Mouse (Mus musculus): ENCODE data around the gene Pgs1. TPM values are rescaled to one million over a fixed set of nuclear protein-coding genes. Genes with fewer than 3 reads are reported as not detected.

The Pgs1 gene
- polyA plus RNA-seq, 1 experiment from 2014 or later: 43.8 TPM

DNA sequence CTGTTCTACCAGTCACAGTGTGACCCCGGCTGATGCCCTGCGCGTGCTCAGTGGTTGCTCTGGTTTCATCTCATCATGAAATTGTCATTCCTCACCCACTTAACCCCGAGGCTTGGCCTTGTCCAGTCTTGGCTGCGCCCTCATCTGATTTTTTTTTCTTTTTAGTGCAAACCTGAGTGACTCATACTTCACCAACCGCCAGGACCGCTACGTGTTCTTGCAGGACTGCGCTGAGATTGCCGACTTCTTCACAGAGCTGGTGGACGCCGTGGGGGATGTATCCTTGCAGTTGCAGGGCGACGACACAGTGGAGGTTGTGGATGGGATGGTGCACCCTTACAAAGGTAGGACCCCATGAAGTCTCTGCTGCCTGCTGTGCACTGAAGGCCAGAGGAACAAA lies 17.1 kb downstream of the Pgs1 start:
- H3K27ac ChIP-seq: no peak overlapping the region
- peaks cover 96% of the 10 kb centered on the region for H3K36me3 ChIP-seq (replicated peaks)
- DNase-seq (ENCODE audit: extremely low spot score, low spot score): no peak
- no peak overlapping the region for H3K4me3 ChIP-seq
- H3K4me1 ChIP-seq: peaks cover 18% of the 10 kb centered on the region
- no peaks in the 10 kb centered on the region for H3K9me3 ChIP-seq
- no peaks in the 10 kb centered on the region for H3K27me3 ChIP-seq (ENCODE audit: poor library complexity, severe bottlenecking)
- 97% methylated on average over 14 of the region's 14 CpGs for WGBS

DNA sequence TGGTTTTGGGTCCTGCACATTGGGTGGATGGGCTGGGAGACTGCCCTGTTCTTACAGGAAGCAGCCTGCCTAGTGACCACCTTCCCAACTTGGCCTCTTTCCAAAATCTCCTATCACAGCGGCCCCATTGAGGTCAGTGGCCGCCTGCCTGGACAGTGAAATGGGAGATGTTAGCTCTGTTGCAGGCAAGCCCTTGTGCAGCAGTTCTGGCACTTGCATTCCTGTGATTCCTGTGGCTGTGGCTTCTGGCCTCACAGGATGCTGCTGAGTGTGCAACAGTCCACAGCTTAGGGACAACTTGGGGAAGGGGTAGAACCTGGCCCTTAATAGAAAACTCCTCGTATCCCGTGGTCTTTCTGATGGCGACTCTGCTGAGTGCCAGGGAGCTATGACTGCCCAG lies 17.6 kb downstream of the Pgs1 start:
- H3K9me3 ChIP-seq: no peaks in the 10 kb centered on the region
- WGBS: 84% methylated on average over 5 of the region's 5 CpGs
- H3K4me3 ChIP-seq: no peak overlapping the region
- no peak for DNase-seq (ENCODE audit: extremely low spot score, low spot score)
- H3K4me1 ChIP-seq: peaks cover 18% of the 10 kb centered on the region
- H3K27ac ChIP-seq: no peak overlapping the region
- H3K36me3 ChIP-seq (replicated peaks): peaks cover 92% of the 10 kb centered on the region
- H3K27me3 ChIP-seq (ENCODE audit: poor library complexity, severe bottlenecking): no peaks in the 10 kb centered on the region

DNA sequence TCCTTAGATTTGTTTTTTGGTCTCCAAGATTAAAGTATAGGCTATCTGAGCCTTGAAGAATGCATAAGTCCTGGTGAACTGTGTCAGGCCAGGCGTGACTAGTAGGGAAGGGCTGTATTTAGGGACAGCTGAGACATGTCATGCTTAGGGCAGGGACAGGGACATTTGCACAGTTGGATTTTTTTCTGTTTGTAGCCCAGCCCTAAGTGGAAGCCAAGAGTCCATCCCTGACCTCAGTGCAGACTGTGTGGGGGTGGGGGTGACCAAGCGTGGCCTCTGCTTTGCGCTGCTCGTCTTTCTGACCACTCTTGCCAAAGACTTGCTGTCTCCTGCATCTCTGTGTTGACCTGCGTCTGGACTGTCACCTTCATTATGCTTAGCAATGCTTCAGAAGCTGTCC lies 18.1 kb downstream of the Pgs1 start:
- Histone ChIP-seq H3K4me1 (peaks cover 23% of the 10 kb centered on the region), H3K9me3 (no peaks in the 10 kb centered on the region)
- no peak for DNase-seq (ENCODE audit: extremely low spot score, low spot score)

DNA sequence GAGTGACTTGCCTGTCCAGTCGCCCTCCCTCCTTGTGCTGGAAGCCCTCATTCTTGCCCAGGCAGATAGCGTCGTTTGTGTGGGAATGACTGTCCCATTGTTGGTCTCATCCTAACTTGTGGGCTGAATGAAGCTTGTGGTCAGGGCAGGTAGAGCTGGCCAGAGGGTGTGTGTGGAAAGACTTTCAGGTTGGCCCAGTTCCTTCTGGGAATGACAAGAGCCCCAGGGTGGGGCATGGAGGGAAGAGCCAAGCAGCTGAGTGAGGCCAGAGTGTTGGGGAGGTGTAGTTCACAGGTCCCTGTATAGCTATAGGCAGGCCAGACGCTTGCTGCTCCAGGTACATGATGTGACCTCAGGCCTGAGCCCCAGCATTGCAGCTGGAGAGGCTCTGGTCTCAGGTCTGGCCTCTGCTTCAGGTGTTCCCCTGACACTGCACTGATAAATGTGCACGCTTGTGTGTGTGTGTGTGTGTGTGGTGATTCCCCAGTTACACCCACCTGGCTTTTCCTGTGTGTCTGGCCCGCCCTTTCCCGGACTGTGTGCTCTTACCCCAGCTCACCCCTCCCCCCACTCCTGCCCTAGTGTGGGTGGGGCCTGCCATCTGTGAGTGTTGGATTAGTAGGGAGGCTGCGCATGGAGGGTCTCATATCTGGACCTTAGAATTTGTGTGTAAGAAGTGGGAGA lies 21.5 kb downstream of the Pgs1 start:
- WGBS: 76% methylated on average over 8 of the region's 8 CpGs
- H3K4me3 ChIP-seq: no peak overlapping the region
- H3K27me3 ChIP-seq (ENCODE audit: poor library complexity, severe bottlenecking): no peaks in the 10 kb centered on the region
- peaks cover 52% of the 10 kb centered on the region for H3K4me1 ChIP-seq
- peaks cover 92% of the 10 kb centered on the region for H3K36me3 ChIP-seq (replicated peaks)
- H3K9me3 ChIP-seq: no peaks in the 10 kb centered on the region
- H3K27ac ChIP-seq: peak overlapping the region; percentile 26; the same call in 1 of the 2 replicates
- DNase-seq (ENCODE audit: extremely low spot score, low spot score): no peak

More for the DNA sequence above, 18.1 kb downstream of the Pgs1 start:
- Histone ChIP-seq H3K27me3 (ENCODE audit: poor library complexity, severe bottlenecking) (no peaks in the 10 kb centered on the region), H3K27ac (no peak overlapping the region), H3K4me3 (no peak overlapping the region), H3K36me3 (replicated peaks) (peaks cover 93% of the 10 kb centered on the region)
- 87% methylated on average over 5 of the region's 5 CpGs for WGBS

DNA sequence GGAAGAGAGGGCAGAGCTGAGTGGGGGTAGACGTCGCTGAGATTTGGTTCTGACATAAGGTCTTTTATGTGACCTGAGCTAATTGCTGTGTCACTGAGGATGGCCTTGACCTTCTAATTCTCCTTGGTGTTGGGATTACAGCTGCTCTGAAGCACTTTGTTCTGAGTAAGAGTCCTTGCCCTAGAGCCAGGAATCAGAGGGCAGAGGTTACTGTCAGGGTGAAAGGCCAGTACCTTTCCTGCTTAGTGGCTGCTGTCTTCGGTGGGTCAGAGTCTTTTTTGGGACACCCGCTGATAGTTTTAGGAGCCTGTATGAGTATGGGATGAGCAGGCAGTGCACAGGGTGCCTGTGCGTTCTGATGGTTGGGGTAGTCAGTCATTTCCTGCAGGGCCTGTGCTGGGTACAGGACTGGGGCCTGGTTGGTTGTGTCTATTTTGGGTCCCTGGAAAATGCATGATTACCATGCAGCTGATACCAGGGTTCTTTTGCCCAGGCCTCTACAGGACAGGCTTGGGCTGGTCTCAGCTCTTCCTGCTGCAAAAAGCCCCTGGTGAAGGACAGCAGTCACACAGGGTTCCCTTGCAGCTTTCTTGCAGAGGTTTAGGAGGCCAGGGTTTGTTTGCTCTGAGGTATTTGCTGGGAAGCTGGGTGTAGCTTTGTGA lies 22.2 kb downstream of the Pgs1 start:
- Histone ChIP-seq H3K27me3 (ENCODE audit: poor library complexity, severe bottlenecking) (no peaks in the 10 kb centered on the region), H3K9me3 (no peaks in the 10 kb centered on the region), H3K4me3 (no peak overlapping the region), H3K27ac (peak overlapping the region; percentile 36; the same call in 1 of the 2 replicates), H3K4me1 (peaks cover 54% of the 10 kb centered on the region), H3K36me3 (replicated peaks) (peaks cover 90% of the 10 kb centered on the region)
- DNase-seq (ENCODE audit: extremely low spot score, low spot score): no peak
- 51% methylated on average over 5 of the region's 5 CpGs for WGBS

DNA sequence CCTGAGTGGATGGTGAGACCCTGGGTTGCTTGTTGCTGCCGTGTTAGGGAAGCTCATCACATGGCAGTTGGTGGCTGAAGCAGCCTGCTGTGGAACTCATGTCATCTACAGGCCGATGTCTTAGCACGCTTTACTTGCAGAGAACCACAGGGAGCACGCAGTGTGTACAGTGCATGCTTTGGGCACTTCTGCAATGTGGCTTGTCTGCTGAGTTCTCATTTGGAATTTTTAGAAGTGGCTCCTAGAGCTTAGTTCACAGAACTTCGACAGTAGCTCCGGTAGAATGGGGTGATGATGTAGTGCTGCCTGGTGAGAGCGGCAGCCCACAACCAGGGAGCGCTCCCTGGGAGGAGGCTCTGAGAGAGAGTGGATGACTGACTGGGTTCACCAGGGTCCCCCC lies 22.8 kb downstream of the Pgs1 start:
- no peaks in the 10 kb centered on the region for H3K9me3 ChIP-seq
- peaks cover 58% of the 10 kb centered on the region for H3K4me1 ChIP-seq
- no peaks in the 10 kb centered on the region for H3K27me3 ChIP-seq (ENCODE audit: poor library complexity, severe bottlenecking)
- 85% methylated on average over 8 of the region's 8 CpGs for WGBS
- DNase-seq (ENCODE audit: extremely low spot score, low spot score): no peak
- no peak overlapping the region; the same call in 1 of the 2 replicates for H3K4me3 ChIP-seq
- peaks cover 90% of the 10 kb centered on the region for H3K36me3 ChIP-seq (replicated peaks)
- peak overlapping the region; percentile 36; the same call in 1 of the 2 replicates for H3K27ac ChIP-seq

DNA sequence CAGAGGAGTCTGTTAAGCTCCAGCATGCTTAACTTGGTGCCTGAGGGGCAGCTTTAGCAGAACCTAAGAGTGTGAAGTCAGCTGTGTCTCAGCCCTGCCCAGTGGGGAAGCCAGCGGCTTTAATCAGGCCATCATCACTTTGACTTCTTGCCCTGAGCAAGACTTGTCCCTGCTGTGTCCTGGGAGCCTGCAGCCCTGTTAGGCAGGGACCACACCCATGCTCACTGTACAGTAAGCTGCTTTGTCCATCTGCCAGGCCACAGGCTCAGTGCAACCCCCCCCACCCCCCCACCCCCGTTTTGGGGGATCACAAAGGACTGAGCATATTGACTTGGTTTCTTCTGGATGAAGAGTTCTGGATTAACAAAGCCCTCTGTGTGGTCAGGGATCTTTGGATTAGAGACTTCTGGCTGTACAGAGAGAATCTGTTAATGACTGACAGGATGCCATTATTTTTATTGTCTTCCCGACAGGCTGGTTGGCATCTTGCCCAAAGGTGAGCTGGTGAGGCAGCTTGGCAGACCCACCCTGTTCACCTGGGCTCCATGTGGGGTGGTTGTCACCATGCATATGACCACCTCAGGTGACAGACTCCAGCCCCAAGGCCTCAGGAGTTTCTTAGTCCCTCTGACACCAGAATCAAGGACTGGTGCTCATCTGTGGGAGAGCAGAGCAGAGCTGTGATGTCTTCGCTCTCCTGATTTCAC lies 23.9 kb downstream of the Pgs1 start:
- 63% methylated on average over 4 of the region's 4 CpGs for WGBS
- H3K4me1 ChIP-seq: peaks cover 59% of the 10 kb centered on the region
- H3K9me3 ChIP-seq: no peaks in the 10 kb centered on the region
- no peak for DNase-seq (ENCODE audit: extremely low spot score, low spot score)
- H3K27ac ChIP-seq: peak overlapping the region; percentile 36; the same call in 1 of the 2 replicates
- no peak overlapping the region for H3K4me3 ChIP-seq
- H3K36me3 ChIP-seq (replicated peaks): peaks cover 89% of the 10 kb centered on the region
- no peaks in the 10 kb centered on the region for H3K27me3 ChIP-seq (ENCODE audit: poor library complexity, severe bottlenecking)

DNA sequence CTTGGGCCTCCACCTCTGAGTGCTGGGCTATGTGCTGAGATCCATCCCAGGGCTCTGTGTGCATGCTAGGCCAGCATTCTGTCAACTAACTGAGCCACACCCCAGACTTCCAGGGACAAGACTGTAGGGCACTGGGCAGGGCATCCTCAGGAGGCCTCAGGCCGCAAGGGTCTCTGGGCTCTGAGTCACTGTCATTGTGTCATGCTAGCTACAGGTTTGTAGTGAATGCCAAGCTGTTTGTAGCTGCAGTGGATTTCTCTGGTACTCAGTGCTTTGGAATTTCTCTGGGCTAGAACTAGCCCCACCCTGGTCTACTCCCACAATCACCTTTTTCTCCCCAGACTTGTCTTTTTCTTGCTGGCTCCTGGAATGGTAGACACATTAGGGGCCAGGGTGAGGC lies 26.5 kb downstream of the Pgs1 start:
- Histone ChIP-seq H3K27ac (no peak overlapping the region), H3K4me3 (no peak overlapping the region), H3K27me3 (ENCODE audit: poor library complexity, severe bottlenecking) (no peaks in the 10 kb centered on the region), H3K9me3 (no peaks in the 10 kb centered on the region), H3K36me3 (replicated peaks) (peaks cover 89% of the 10 kb centered on the region), H3K4me1 (peaks cover 53% of the 10 kb centered on the region)
- no peak for DNase-seq (ENCODE audit: extremely low spot score, low spot score)
- 97% methylated on average over 1 of the region's 1 CpGs for WGBS

DNA sequence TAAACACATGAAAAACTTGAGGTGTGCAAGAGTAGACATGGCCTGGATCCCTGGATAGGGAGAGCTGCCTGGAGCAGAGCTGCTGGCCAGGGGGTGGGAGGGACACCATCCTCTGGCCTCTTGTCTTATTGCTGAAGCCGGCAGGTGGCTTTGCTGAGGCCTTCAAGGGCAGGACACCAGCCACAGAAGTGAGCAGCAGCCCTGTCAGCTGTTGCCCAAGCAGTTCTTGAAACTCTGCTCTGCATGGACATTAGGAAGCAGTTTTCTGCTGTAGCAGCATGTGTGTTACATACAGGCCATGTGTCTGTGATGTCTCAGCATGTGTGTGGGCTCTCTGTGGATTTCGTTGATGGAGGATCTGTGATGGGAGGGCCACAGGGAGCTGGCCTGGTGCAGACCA lies 27.2 kb downstream of the Pgs1 start:
- no peak for DNase-seq (ENCODE audit: extremely low spot score, low spot score)
- H3K4me1 ChIP-seq: peaks cover 45% of the 10 kb centered on the region
- H3K4me3 ChIP-seq: no peak overlapping the region
- H3K27ac ChIP-seq: no peak overlapping the region
- WGBS: 88% methylated on average over 2 of the region's 2 CpGs
- H3K9me3 ChIP-seq: peaks cover 7% of the 10 kb centered on the region; the same call in 1 of the 2 replicates
- peaks cover 93% of the 10 kb centered on the region for H3K36me3 ChIP-seq (replicated peaks)
- H3K27me3 ChIP-seq (ENCODE audit: poor library complexity, severe bottlenecking): no peaks in the 10 kb centered on the region

DNA sequence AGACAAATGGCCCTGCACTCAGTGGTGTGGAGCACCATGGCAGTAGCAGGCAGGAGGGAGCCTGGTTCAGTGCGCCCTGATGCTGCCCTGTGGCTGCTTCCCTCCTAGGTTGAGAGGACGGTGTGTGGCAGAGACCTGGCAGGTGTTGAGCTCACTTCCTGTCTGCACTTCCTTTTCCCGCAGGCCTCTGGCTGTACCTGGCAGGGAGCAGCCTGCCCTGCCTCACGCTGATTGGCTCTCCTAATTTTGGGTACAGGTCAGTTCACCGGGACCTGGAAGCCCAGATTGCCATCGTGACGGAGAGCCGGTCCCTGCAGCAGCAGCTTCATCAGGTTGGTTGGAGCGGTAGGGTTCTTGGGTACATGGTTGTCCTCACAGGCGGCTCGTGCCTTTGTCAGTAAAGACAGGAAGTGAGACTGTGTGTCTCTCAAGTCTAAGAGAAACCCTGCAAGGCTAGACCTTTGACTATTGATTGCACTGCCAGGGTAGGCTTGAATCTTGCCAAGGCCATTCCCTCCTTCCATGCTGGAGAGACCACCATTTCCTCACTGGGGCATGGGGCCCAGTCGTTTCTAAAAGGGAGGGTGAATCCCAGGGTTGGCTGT lies 28.4 kb downstream of the Pgs1 start:
- Histone ChIP-seq H3K27me3 (ENCODE audit: poor library complexity, severe bottlenecking) (no peaks in the 10 kb centered on the region), H3K27ac (no peak overlapping the region), H3K4me1 (peaks cover 34% of the 10 kb centered on the region), H3K9me3 (peaks cover 7% of the 10 kb centered on the region; the same call in 1 of the 2 replicates), H3K36me3 (replicated peaks) (peaks cover 95% of the 10 kb centered on the region), H3K4me3 (no peak overlapping the region)
- DNase-seq (ENCODE audit: extremely low spot score, low spot score): no peak
- WGBS: 85% methylated on average over 12 of the region's 12 CpGs

DNA sequence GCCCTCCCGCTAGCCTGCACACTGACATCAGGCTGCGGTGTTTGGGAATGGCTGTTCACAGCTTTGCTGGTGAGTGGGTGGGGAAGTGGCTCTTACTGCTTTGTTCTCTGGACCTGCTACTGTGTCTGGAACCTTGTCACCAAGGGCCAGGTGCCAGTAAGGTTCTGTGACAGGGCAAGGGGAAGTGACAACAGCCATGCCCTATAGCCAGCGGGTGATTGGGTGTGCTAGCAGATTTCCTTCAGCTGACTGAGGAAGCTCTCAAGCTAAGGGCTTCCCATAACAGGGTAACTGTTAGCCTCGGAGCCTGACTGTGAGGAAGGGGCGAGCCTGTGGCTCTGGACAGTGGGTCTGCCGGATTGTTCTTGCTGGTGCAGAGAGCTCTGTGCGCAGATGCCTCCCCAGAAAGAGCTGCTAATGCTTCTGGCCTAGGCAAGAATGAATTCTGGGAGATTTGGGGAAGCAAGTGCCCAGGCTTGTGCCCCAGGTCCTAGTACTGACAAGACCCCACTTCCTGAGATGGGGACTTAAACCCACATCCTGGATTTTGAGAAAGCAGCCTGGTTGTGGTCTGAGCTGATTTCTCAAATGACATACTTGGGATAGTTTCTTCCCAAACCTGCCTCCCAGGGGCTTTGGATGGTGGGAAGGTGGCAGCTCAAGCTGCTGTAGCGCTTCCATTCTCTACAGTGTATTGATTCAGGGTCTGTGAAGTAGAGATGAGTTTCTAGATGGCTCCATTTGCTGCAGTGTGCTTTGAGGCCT lies 29.5 kb downstream of the Pgs1 start:
- Histone ChIP-seq H3K27me3 (ENCODE audit: poor library complexity, severe bottlenecking) (no peaks in the 10 kb centered on the region), H3K27ac (no peak overlapping the region), H3K4me1 (peaks cover 25% of the 10 kb centered on the region), H3K4me3 (no peak overlapping the region), H3K36me3 (replicated peaks) (peaks cover 95% of the 10 kb centered on the region), H3K9me3 (peaks cover 7% of the 10 kb centered on the region; the same call in 1 of the 2 replicates)
- WGBS: 95% methylated on average over 8 of the region's 8 CpGs
- no peak for DNase-seq (ENCODE audit: extremely low spot score, low spot score)

DNA sequence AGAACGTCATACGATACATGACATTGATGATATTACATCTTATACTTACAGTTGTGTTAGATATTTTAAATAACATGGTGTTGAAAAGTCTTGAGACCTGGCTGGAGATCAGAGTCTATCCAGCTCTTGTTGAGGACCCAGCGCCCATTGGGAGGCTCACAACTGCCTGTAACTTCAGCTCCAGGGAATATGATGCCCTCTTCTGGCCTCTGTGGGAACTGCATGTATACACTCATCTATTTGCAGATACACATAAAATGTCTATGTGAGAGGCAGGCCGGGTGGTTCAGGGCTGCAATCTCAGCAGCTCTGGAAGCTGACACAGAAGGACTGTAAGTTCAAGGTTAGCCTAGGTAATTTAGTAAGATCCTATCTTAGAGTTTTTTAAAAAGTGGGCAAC lies 32.2 kb downstream of the Pgs1 start:
- H3K27me3 ChIP-seq (ENCODE audit: poor library complexity, severe bottlenecking): no peaks in the 10 kb centered on the region
- peaks cover 96% of the 10 kb centered on the region for H3K36me3 ChIP-seq (replicated peaks)

More for the DNA sequence above, 32.2 kb downstream of the Pgs1 start:
- WGBS: 96% methylated on average over 4 of the region's 4 CpGs
- peaks cover 7% of the 10 kb centered on the region; the same call in 1 of the 2 replicates for H3K9me3 ChIP-seq
- no peak overlapping the region for H3K27ac ChIP-seq
- no peak for DNase-seq (ENCODE audit: extremely low spot score, low spot score)
- H3K4me3 ChIP-seq: no peak overlapping the region
- H3K4me1 ChIP-seq: peaks cover 15% of the 10 kb centered on the region; the same call in 1 of the 2 replicates
